Mouse (Mus musculus) heart, postnatal 0 days (tissue): ENCODE data around the gene Flt3l.

Source experiments
- CTCF ChIP-seq: IDR thresholded peaks from 2 replicates; pipeline ENCODE4 v1.5.1; 2016; ENCODE audit warnings: antibody characterized with exemption, control low read depth, low read depth
- EP300 ChIP-seq: IDR thresholded peaks from 2 replicates; pipeline ENCODE4 v1.6.1; 2016; ENCODE audit warnings: antibody characterized with exemption, low read depth

DNA sequence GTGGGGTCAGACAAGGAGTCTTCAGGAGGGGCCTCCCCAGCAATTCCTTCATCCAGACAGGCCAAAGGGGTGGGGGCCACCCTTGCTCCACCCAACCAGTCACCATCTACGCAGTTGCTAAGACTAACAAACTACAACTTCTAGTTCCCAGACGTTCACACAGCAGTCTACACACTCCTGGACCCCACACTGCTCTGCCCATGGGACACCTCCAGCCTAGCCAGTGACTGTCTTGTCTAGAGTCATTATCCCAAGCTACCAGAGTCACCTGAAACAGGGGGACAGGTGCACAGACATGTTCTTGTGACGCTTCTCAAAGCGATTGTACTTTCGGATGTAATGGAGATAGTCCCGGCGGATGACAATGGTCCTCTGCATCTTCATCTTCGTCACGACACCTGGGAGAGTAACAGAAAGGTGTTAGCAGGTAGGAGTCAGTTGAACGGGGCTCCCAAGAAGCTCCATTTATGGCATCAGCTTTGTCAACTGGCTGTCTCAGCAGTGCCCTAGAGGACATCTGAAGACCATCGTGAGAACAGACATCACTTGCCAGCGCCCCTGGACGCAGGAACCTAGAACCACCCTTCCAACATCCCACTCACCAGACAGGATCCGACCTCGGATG lies 13.6 kb downstream of the Flt3l start:
- TF ChIP-seq CTCF (no peak), EP300 (no peak)
